Mouse (Mus musculus) CD8-positive naive resting alpha-beta T cell, adult 2 months (primary cell): ENCODE data around the gene Fam107b.
A peak's percentile ranks its signal among the peaks of the same experiment; 100 is the strongest.

ENCODE experiments used
- DNase-seq, 2 experiments: peaks; one replicate each; pipeline ENCODE4 v3.0.0; 2022; ENCODE audit warnings: low read depth in 2 of 2, low spot score in 2 of 2

The Fam107b gene

GRCm38 (mm10) chr2:3570186-3570585 is at the start of gene Fam107b:
TSS of gene Fam107b (plus strand) at chr2:3570488.
- no peak for DNase-seq

GRCm38 (mm10) chr2:3522558-3522957 is 47.7 kb upstream of the Fam107b start:
- no peak for DNase-seq

GRCm38 (mm10) chr2:3526288-3526687 is 44.0 kb upstream of the Fam107b start:
- DNase-seq, result no peak

- DNase-seq, result no peak
These were observed 28.8 kb upstream of the Fam107b start for GRCm38 (mm10) chr2:3541307-3542079.

GRCm38 (mm10) chr2:3546055-3546454 is 24.2 kb upstream of the Fam107b start:
- DNase-seq, result no peak

- DNase-seq, result peak; percentile 52 to 60
These were observed 23.7 kb upstream of the Fam107b start for GRCm38 (mm10) chr2:3546588-3546987.

- DNase-seq, result no peak
These were observed 318 bp downstream of the Fam107b start for GRCm38 (mm10) chr2:3570606-3571005.

- DNase-seq, result no peak
These were observed 3.6 kb downstream of the Fam107b start for GRCm38 (mm10) chr2:3573883-3574282.

GRCm38 (mm10) chr2:3575140-3575539 is 4.9 kb downstream of the Fam107b start:
- no peak for DNase-seq

GRCm38 (mm10) chr2:3576346-3576745 is 6.1 kb downstream of the Fam107b start:
- no peak for DNase-seq

GRCm38 (mm10) chr2:3577216-3577615 is 6.9 kb downstream of the Fam107b start:
- no peak for DNase-seq

- DNase-seq, result no peak
These were observed 8.1 kb downstream of the Fam107b start for GRCm38 (mm10) chr2:3578180-3578902.

- DNase-seq, result no peak
These were observed 9.1 kb downstream of the Fam107b start for GRCm38 (mm10) chr2:3579316-3579902.

GRCm38 (mm10) chr2:3582830-3583229 is 12.5 kb downstream of the Fam107b start:
- no peak for DNase-seq

- DNase-seq, result no peak
These were observed 15.0 kb downstream of the Fam107b start for GRCm38 (mm10) chr2:3585231-3585783.

GRCm38 (mm10) chr2:3590086-3590915 is 20.0 kb downstream of the Fam107b start:
- DNase-seq, result no peak

GRCm38 (mm10) chr2:3590916-3591197 is 20.6 kb downstream of the Fam107b start:
- DNase-seq, result no peak

- no peak for DNase-seq
These were observed 24.5 kb downstream of the Fam107b start for GRCm38 (mm10) chr2:3594663-3595318.

GRCm38 (mm10) chr2:3600421-3600820 is 30.1 kb downstream of the Fam107b start:
- DNase-seq, result no peak

- no peak for DNase-seq
These were observed 32.3 kb downstream of the Fam107b start for GRCm38 (mm10) chr2:3602599-3602998.

GRCm38 (mm10) chr2:3603181-3603580 is 32.9 kb downstream of the Fam107b start:
- DNase-seq, result no peak
